Mouse (Mus musculus) kidney, postnatal 0 days (tissue): ENCODE results near the gene Trmt2a. TPM values are rescaled to one million over a fixed set of nuclear protein-coding genes. Genes with fewer than 3 reads are reported as not detected.
A peak's percentile ranks its signal among the peaks of the same experiment; 100 is the strongest.

Experiments used
- ATAC-seq: fragments of 200-750 bp; cut with Nextera tagmentation; replicated peaks from 2 replicates; pipeline ENCODE4 v1.8.0; 2017; ENCODE audit warnings: low read depth, moderate number of reproducible peaks, moderate TSS enrichment, moderate library complexity; ENCODE audit not compliant: low FRiP score
- DNase-seq: peaks from one replicate; pipeline ENCODE4 v3.0.0-alpha.2; 2016; ENCODE audit warnings: low spot score
- H3K27ac ChIP-seq: fragments of 300-500 bp; sonication (generic); 2 replicates; pipeline ENCODE4 v1.5.1; 2014; ENCODE audit warnings: mild to moderate bottlenecking
- H3K27me3 ChIP-seq: fragments of 300-500 bp; sonication (generic); 2 replicates; pipeline ENCODE4 v1.6.1; 2014; ENCODE audit warnings: low read length, mixed read lengths; ENCODE audit not compliant: insufficient read depth
- H3K36me3 ChIP-seq: fragments of 300-500 bp; sonication (generic); 2 replicates; pipeline ENCODE4 v1.6.1; 2014; ENCODE audit warnings: low read length, mixed read lengths; ENCODE audit not compliant: insufficient read depth
- H3K4me1 ChIP-seq: fragments of 300-500 bp; sonication (generic); replicated peaks from 2 replicates; pipeline ENCODE4 v1.6.1; 2014; ENCODE audit warnings: antibody characterized with exemption, low read length, mixed read lengths; ENCODE audit not compliant: insufficient read depth
- H3K4me2 ChIP-seq: fragments of 300-500 bp; sonication (generic); 2 replicates; pipeline ENCODE4 v1.6.1; 2014; ENCODE audit warnings: mild to moderate bottlenecking, low read length, moderate library complexity, mixed read lengths
- H3K4me3 ChIP-seq: fragments of 300-500 bp; sonication (generic); replicated peaks from 2 replicates; pipeline ENCODE4 v1.5.1; 2014; ENCODE audit warnings: low read depth, low read length
- H3K9ac ChIP-seq: fragments of 300-500 bp; sonication (generic); 2 replicates; pipeline ENCODE4 v1.6.1; 2014; ENCODE audit warnings: low read depth, low read length
- H3K9me3 ChIP-seq: fragments of 300-500 bp; sonication (generic); replicated peaks from 2 replicates; pipeline ENCODE4 v1.6.1; 2016; ENCODE audit warnings: low read length, inconsistent platforms, mixed read lengths
- CTCF ChIP-seq: IDR thresholded peaks from 2 replicates; pipeline ENCODE4 v1.5.1; 2016; ENCODE audit warnings: antibody characterized with exemption, low read depth, mild to moderate bottlenecking, moderate library complexity
- WGBS: fragments of 180-500 bp; shearing (Covaris S2); extraction: QIAGEN DNeasy Blood & Tissue Kit; methylation state at CpG from one replicate; pipeline ENCODE4 v1.1.7; 2014; 5-methylcytosine and 5-hydroxymethylcytosine counted together
- polyA plus RNA-seq: library from polyadenylated mRNA; unstranded; fragments of >200 nt; fragmentation: Nextera tagmentation; extraction: Ambion mirVana; gene quantifications from 2 replicates; pipeline ENCODE4 v1.2.1, GENCODE M21; 2015

Trmt2a gene
- polyA plus RNA-seq, 1 experiment from 2014 or later = 53.0 TPM

DNA sequence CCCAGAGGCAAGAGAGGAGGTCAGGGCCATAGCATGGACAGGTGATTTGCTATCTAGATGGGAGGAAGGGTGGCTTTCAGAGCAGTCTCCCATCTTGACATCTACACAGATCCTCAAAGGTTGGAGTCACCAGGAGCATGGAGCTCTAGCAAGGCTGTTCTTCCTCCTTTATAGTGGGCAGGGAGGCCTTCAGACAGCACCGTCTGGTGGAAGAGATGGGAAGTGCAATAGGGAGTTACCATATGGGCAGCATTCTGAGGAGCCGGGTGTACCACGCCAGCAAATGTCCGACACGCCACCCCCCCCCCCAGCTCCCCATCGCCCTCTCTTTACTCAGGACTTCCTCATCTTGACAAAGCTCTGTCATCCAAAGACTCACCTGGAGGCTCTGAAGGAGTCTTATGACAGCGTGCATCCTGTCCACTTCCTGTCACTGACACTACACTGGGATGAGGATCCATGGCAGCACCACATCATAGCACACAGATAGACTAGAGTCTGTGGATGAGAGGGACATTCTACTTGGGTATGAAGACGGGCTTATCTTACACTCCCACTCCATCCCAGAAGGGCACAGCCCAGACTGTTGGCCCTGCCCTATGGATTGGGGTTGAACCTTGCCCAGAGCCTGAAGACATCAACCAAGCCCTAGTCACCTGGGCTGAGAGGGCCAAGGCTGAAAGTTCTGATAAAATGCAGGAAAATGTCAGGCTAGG lies 37.6 kb upstream of the Trmt2a start:
- Histone ChIP-seq H3K4me3 (no peak overlapping the region), H3K4me2 (no peak overlapping the region), H3K9ac (no peak overlapping the region), H3K9me3 (no peaks in the 10 kb centered on the region), H3K36me3 (no peaks in the 10 kb centered on the region), H3K4me1 (no peaks in the 10 kb centered on the region), H3K27ac (no peak overlapping the region), H3K27me3 (no peaks in the 10 kb centered on the region)
- 23% methylated on average over 8 of the region's 8 CpGs for WGBS
- ATAC-seq (peak; percentile 22; the same call in 1 of the 2 replicates), DNase-seq (peak; percentile 80)
- TF ChIP-seq CTCF = peak; percentile 90

DNA sequence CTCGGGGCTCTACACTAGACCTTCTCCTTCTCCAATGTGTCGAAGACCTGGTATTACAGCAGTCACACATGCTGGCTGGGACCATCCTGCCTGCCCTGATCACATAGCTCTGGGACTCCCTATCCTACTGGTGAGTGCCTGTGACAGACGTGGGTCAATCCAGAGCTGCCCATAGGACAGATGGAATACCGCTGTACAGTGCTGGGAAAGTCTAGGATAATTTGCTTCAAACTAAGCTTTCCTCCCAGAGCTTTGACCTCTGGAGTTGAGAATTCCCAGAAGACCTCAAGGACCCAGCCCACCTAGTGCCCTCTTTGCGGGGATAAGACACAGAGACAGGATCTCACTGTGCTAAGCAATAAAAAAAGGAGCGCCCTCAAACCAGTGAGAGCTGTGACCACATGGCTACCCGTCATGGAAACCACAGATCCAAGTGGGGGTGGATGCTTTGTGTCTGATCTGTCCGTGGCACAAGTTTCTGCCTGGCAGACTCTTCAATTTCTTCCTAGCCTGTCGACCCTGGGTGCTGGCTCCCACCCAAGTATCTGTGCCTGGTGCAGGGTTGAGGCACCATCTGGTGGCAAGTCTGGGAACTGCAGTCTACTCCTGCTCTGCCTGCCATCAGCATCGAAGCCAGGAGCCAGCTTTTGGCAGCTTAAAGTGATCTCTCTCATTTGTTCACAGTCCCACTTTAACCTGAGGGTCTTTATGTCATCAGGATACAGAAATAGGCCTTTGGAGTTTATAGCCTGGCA lies 36.9 kb upstream of the Trmt2a start:
- WGBS = 43% methylated on average over 10 of the region's 10 CpGs
- no peaks in the 10 kb centered on the region for H3K4me1 ChIP-seq
- no peaks in the 10 kb centered on the region for H3K36me3 ChIP-seq

DNA sequence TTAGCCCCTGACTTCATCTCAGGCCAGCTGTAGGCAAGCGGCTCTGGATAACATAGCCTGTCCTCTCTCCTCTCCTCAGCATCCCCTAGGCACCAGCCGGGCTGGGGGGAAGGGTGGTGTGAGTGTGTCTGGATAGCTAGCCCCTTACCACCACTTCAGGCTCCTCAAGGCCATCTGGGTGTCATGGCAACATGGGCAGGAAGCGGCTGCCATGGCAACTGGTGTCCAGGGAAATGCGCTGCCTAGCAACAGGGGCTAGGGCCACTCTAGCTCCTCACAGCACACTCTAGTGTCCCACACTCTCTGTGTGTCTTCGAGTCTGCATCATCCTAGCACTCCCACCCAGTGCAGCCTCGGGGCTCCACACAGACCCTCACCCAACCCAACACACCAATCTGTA lies 34.8 kb upstream of the Trmt2a start:
- WGBS = 41% methylated on average over 6 of the region's 6 CpGs
- no peak overlapping the region for H3K4me2 ChIP-seq
- H3K9ac ChIP-seq = no peak overlapping the region
- no peak overlapping the region for H3K27ac ChIP-seq
- no peaks in the 10 kb centered on the region for H3K9me3 ChIP-seq
- ATAC-seq (no peak), DNase-seq (no peak)
- no peak for TF ChIP-seq CTCF
- no peaks in the 10 kb centered on the region for H3K36me3 ChIP-seq
- H3K4me1 ChIP-seq = no peaks in the 10 kb centered on the region
- H3K27me3 ChIP-seq = no peaks in the 10 kb centered on the region
- H3K4me3 ChIP-seq = no peak overlapping the region

More for the DNA sequence above, 36.9 kb upstream of the Trmt2a start:
- Histone ChIP-seq H3K27me3 (no peaks in the 10 kb centered on the region), H3K9me3 (no peaks in the 10 kb centered on the region), H3K4me2 (no peak overlapping the region), H3K27ac (no peak overlapping the region), H3K9ac (no peak overlapping the region), H3K4me3 (no peak overlapping the region)
- ATAC-seq (0 out of 2 replicates have a peak, but pooled peaks have one; percentile 24), DNase-seq (peak; percentile 90)
- TF ChIP-seq CTCF = peak; percentile 99

DNA sequence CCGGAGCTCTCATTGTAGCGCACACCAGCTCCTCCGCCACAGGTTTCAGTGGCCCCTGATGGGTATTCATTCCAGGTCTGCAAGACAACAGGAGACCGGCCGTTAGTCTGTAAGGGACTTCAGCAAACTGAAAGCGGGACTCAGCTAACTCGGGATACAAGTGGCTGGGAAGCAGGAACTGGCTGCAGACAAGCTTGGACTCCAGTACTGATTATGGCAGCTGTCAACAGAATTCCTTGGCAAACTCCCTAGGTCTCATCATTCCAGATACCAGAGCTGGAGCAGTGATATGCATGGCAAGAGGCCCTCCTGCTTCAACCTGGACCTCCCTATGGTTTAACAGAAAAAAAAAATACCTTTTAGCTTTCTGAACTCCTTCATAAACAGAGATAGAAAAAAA lies 33.6 kb upstream of the Trmt2a start:
- no peak for TF ChIP-seq CTCF
- H3K9ac ChIP-seq = no peak overlapping the region
- no peak overlapping the region for H3K4me2 ChIP-seq
- no peak overlapping the region for H3K4me3 ChIP-seq
- peaks cover 3% of the 10 kb centered on the region for H3K4me1 ChIP-seq
- WGBS = 79% methylated on average over 7 of the region's 7 CpGs
- no peaks in the 10 kb centered on the region for H3K27me3 ChIP-seq
- H3K36me3 ChIP-seq = no peaks in the 10 kb centered on the region
- no peak overlapping the region for H3K27ac ChIP-seq
- ATAC-seq (no peak), DNase-seq (no peak)
- no peaks in the 10 kb centered on the region for H3K9me3 ChIP-seq

DNA sequence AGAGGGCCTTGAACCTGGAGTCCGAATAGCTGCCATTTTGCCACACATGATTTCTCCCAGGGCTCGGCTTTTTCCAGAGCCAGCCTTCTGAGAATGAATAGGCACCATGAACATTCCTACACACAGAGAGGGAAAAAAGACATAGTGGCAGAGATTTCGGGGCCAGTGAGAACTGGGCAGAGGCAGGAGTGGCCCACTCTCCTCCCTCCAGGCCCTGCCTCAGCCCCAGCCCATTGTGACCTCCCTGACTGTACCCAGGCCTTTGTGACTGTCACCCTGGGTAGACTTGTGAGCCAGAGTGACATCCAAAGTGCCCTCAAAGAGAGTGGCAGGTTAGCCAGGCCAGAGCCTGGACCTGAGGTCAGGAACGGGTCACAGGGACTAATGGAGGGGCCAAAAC lies 30.9 kb upstream of the Trmt2a start, which contains the start of gene Ccdc188:
Ccdc188 (plus strand) TSS at position 301 of the 400 bp plus-strand sequence.
- Histone ChIP-seq H3K9ac (no peak within 1 kb of the TSS), H3K9me3 (no peaks in the 10 kb centered on the region), H3K4me3 (no peak within 1 kb of the TSS), H3K27ac (no peak within 1 kb of the TSS), H3K4me2 (no peak within 1 kb of the TSS), H3K36me3 (0 out of 2 replicates have a peak, but pooled peaks cover 1% of the 10 kb centered on the region), H3K27me3 (no peaks in the 10 kb centered on the region), H3K4me1 (peaks cover 7% of the 10 kb centered on the region)
- ATAC-seq (no peak), DNase-seq (no peak)
- 91% methylated on average over 4 of the region's 4 CpGs for WGBS
- TF ChIP-seq CTCF = no peak

DNA sequence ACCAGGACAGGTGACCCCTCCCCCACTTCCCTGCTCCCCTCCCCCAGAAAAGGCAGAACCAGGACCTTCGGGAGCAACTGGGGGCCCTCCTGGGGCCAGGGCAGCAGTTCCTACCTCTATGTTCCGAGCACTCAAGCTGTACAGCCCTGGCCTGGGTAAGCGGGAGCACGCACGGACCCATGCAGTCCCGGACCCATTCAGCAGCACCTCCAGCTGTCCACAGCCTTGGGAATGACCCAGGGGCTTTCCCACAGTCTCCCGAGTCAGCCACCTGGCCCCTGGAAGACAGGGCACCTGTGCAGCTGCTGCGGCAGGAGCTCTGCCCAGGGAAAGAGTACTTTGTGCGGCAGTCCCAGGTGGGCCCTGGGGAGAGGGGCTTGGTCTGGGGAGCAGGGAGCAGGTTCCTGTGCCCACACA lies 29.9 kb upstream of the Trmt2a start:
- H3K4me3 ChIP-seq = no peak overlapping the region
- H3K36me3 ChIP-seq = peaks cover 11% of the 10 kb centered on the region; the same call in 1 of the 2 replicates
- no peaks in the 10 kb centered on the region for H3K27me3 ChIP-seq
- ATAC-seq (no peak), DNase-seq (no peak)
- TF ChIP-seq CTCF = no peak
- H3K9me3 ChIP-seq = no peaks in the 10 kb centered on the region
- no peak overlapping the region for H3K9ac ChIP-seq
- H3K27ac ChIP-seq = no peak overlapping the region
- H3K4me1 ChIP-seq = peaks cover 7% of the 10 kb centered on the region
- H3K4me2 ChIP-seq = no peak overlapping the region
- WGBS = 70% methylated on average over 9 of the region's 9 CpGs
